Mouse (Mus musculus): Measurements from ENCODE around the gene Thop1. TPM values are rescaled to one million over a fixed set of nuclear protein-coding genes. Genes with fewer than 3 reads are reported as not detected.
A peak's percentile ranks its signal among the peaks of the same experiment; 100 is the strongest.

The Thop1 gene
- polyA plus RNA-seq (2016; fragmentation: Nextera tagmentation; extraction: Ambion mirVana) = 68.1 and 68.3 TPM in 2 replicates

DNA sequence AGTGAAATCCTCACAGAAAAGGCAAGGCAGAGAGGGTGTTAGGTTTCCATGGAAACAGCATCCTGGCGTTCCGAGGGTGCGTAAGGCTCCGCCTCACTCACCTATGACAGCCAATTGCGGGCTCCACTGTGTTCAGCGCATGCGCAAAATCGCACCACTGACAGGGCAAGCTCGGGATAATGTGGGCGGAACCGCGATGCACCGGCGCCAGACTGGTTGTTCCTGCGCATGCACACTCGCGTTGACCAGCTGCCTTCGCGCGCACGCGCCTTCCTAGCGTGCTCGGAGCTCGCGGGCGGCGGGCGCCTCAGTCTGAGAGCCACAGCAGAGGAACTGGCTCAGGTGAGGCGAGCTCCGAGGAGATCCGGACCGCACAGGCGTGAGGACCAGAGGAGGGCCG lies at the start of gene Thop1:
Gene Thop1, plus strand, starts transcription at position 200 of the 400 bp plus-strand sequence.
- H3K36me3 ChIP-seq = peaks cover 21% of the 10 kb centered on the region
- peaks cover 19% of the 10 kb centered on the region for H3K4me1 ChIP-seq (replicated peaks)
- under 1% methylated on average over 35 of the region's 35 CpGs for WGBS
- no peaks in the 10 kb centered on the region for H3K27me3 ChIP-seq
- H3K27ac ChIP-seq = peak within 1 kb of the TSS; percentile 62; the same call in 1 of the 2 replicates
- peak within 1 kb of the TSS; percentile 72 for H3K4me3 ChIP-seq (replicated peaks)
- H3K9me3 ChIP-seq = no peaks in the 10 kb centered on the region
- peak; percentile 95 for ATAC-seq (ENCODE audit: insufficient number of reproducible peaks, insufficient read depth, low FRiP score, low TSS enrichment, low read depth)
- H3K4me2 ChIP-seq = peak within 1 kb of the TSS; percentile 70
- peak within 1 kb of the TSS; percentile 83 for H3K9ac ChIP-seq (replicated peaks)

DNA sequence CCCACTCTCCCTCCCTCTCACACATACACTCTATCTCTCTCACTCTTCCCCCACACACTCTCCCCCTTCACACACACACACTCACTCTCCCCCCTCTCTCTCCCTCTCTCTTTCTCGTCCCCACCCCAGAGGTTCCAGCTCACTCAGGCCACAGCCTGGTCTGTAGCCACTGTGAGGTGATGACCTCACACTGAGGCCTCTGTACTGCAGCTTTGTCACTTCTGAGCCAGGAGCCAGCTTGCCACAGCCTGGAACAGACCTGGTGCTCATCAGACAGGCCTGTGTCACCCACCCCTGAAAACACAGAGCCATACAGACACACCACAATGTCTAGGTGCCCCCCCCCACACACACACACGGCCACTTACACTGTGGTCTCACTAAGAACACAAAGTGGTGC lies 49.6 kb upstream of the Thop1 start:
- Histone ChIP-seq H3K4me3 (replicated peaks) (no peak overlapping the region), H3K9ac (replicated peaks) (no peak overlapping the region), H3K27me3 (peaks cover 54% of the 10 kb centered on the region), H3K9me3 (no peaks in the 10 kb centered on the region), H3K36me3 (no peaks in the 10 kb centered on the region), H3K27ac (no peak overlapping the region), H3K4me2 (no peak overlapping the region), H3K4me1 (replicated peaks) (peaks cover 6% of the 10 kb centered on the region)
- no peak for ATAC-seq (ENCODE audit: insufficient number of reproducible peaks, insufficient read depth, low FRiP score, low TSS enrichment, low read depth)
- 52% methylated on average over 2 of the region's 2 CpGs for WGBS

DNA sequence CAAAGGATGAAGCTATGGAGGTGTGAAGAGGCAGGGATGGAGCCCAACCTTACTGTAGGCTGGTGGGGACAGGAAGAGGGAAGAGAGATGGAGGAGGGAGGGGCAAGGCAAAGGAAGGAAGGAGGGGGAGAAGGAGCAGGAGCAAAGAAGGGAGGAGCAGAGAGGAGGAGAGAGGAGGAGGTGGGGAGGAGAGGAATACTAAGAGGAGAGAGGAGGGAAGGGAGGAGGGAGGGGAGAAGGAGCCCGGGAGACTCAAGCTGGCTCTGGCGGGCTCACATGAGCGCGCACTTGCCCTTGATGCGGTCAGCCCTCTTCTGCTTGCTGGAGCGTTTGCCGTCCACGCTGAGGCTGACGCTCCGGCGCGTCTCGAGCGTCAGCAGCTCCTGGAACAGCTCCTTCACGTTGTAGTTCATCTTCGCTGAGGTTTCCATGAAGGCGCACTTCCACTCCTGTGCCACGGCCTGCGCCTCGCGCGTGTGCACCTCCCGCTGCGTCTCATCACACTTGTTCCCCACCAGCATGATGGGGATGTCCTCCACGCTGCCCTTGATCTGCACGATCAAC lies 48.2 kb upstream of the Thop1 start:
- Histone ChIP-seq H3K4me2 (no peak overlapping the region; the same call in 1 of the 2 replicates), H3K4me1 (replicated peaks) (peaks cover 8% of the 10 kb centered on the region), H3K9me3 (no peaks in the 10 kb centered on the region), H3K4me3 (replicated peaks) (no peak overlapping the region), H3K27ac (no peak overlapping the region), H3K9ac (replicated peaks) (no peak overlapping the region), H3K36me3 (no peaks in the 10 kb centered on the region), H3K27me3 (peaks cover 67% of the 10 kb centered on the region)
- WGBS = 13% methylated on average over 26 of the region's 26 CpGs
- ATAC-seq (ENCODE audit: insufficient number of reproducible peaks, insufficient read depth, low FRiP score, low TSS enrichment, low read depth) = no peak

DNA sequence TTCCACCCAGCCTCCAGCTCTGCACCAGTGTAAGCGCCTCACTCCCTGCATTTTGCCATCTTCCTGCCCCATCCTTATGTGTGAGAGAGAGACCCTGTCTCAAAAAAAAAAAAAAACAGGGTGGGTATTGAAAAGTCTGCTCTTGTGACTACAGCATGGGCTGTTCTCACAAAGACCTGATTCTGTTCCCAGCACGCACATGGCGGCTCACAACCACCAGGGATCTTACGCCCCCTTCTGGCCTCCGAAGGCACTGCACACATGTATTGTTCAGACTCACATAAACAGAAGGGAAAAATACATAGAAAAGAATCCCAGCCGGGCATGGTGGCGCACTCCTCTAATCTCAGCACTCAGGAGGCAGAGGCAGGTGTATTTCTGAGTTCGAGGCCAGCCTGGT lies 47.1 kb upstream of the Thop1 start:
- ATAC-seq (ENCODE audit: insufficient number of reproducible peaks, insufficient read depth, low FRiP score, low TSS enrichment, low read depth) = no peak
- H3K27ac ChIP-seq = no peak overlapping the region
- H3K4me1 ChIP-seq (replicated peaks) = peaks cover 8% of the 10 kb centered on the region
- peaks cover 69% of the 10 kb centered on the region for H3K27me3 ChIP-seq
- H3K9me3 ChIP-seq = no peaks in the 10 kb centered on the region
- no peak overlapping the region for H3K4me2 ChIP-seq
- 69% methylated on average over 8 of the region's 8 CpGs for WGBS
- H3K9ac ChIP-seq (replicated peaks) = no peak overlapping the region
- H3K36me3 ChIP-seq = no peaks in the 10 kb centered on the region
- H3K4me3 ChIP-seq (replicated peaks) = no peak overlapping the region

DNA sequence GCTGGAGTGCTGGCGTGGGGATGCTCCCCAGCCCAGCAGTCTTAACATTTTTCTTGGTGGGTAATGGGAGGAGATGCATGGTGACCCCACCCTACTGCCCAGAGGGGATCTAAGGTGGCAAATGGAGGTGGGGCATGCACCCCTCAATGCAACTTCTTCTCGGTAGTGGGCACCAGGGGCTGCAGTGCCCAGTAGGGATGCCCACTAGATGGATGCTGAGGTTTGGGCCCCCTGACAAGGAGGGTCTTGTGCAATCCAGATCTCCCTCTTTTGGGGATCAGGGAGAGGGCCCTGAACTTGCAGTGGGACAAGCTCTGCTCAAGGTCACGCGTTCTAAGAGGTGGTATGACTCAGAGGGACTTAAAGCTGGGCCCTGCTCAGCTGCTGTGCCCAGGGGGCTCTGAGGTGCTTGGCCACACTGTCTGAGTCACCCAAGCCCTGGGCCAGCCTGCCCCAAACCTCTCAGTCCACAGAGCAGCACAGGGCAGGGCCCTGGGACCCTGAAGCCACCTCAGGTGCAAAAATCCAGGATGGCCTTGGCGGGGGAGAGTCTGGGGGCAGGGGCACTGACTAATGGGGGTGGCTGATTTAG lies 45.4 kb upstream of the Thop1 start:
- Histone ChIP-seq H3K4me3 (replicated peaks) (no peak overlapping the region; the same call in 1 of the 2 replicates), H3K9me3 (no peaks in the 10 kb centered on the region), H3K27ac (no peak overlapping the region), H3K36me3 (no peaks in the 10 kb centered on the region), H3K9ac (replicated peaks) (no peak overlapping the region), H3K27me3 (peaks cover 74% of the 10 kb centered on the region), H3K4me1 (replicated peaks) (peaks cover 8% of the 10 kb centered on the region), H3K4me2 (peak overlapping the region; percentile 65)
- ATAC-seq (ENCODE audit: insufficient number of reproducible peaks, insufficient read depth, low FRiP score, low TSS enrichment, low read depth) = no peak
- WGBS = 70% methylated on average over 5 of the region's 5 CpGs

DNA sequence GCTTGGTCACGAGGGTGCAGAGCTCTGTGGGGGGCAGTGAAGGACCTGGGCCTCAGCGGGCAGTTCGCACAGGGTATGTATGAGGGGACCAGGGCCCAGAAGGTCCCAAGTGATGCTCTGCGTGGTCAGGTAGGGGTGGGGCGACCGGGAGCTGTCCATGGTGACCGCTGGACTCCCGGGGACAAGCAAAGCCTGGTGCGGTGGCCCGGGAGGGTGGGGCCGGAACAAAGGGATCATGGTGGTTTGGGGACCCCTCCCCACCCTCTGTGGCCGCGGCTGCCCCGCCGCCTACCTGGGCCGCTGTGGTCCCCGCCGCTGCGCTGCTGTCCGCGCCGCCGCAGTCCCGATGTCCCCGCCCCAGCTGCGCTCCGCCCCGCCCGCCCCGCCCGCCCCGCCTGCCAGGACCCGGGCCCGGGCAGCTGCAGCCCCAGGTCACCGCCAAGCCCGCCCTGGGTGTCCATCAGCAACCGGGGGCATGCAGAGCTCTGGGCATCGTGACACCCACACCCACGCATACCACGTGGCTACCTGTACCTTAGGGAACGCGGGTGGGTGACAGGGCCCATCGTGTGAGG lies 44.7 kb upstream of the Thop1 start:
- H3K4me3 ChIP-seq (replicated peaks) = peak overlapping the region; percentile 38
- H3K9ac ChIP-seq (replicated peaks) = peak overlapping the region; percentile 48; the same call in 1 of the 2 replicates
- no peak for ATAC-seq (ENCODE audit: insufficient number of reproducible peaks, insufficient read depth, low FRiP score, low TSS enrichment, low read depth)
- peaks cover 8% of the 10 kb centered on the region for H3K4me1 ChIP-seq (replicated peaks)
- peaks cover 70% of the 10 kb centered on the region for H3K27me3 ChIP-seq
- peak overlapping the region; percentile 65 for H3K4me2 ChIP-seq
- no peaks in the 10 kb centered on the region for H3K9me3 ChIP-seq
- H3K27ac ChIP-seq = no peak overlapping the region
- H3K36me3 ChIP-seq = peaks cover 2% of the 10 kb centered on the region
- 2% methylated on average over 34 of the region's 43 CpGs for WGBS

DNA sequence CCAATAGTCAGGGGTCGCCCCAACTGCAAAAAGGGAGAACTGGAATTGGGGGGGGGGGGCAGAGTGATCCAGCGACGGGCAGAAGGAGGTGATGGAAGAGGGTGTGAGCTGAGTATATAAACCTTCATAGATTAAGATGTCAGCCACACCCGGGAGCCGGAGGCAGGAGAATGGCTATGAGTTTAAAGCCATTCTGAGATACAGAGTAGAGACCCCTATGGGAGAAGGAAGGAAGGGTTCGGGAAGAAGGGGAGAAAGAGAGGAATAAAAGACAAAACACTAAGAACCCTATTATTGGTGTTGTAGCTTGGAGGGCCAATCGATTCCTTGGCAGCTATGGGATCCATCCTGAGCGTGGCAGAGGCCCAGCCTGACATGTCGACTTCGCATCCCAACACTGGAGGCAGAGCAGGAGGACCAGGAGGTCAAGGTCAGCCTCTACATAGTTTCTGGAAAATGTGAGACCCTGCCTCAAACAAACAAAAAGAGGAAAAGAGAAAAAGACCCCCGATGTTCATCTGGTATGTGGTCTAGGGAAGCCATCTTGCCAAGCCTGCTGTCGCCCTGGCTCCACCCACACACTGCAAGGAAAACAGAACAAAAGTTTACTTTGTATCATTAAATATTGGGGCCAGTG lies 44.1 kb upstream of the Thop1 start, which contains the start of gene Diras1:
Gene Diras1, minus strand, starts transcription at position 24 of the 637 bp plus-strand sequence.
- H3K4me3 ChIP-seq (replicated peaks) = peak within 1 kb of the TSS; percentile 38
- H3K4me2 ChIP-seq = peak within 1 kb of the TSS; percentile 65
- H3K27me3 ChIP-seq = peaks cover 64% of the 10 kb centered on the region
- ATAC-seq (ENCODE audit: insufficient number of reproducible peaks, insufficient read depth, low FRiP score, low TSS enrichment, low read depth) = no peak
- no peak within 1 kb of the TSS for H3K27ac ChIP-seq
- peak within 1 kb of the TSS; percentile 48; the same call in 1 of the 2 replicates for H3K9ac ChIP-seq (replicated peaks)
- peaks cover 8% of the 10 kb centered on the region for H3K36me3 ChIP-seq
- 54% methylated on average over 12 of the region's 12 CpGs for WGBS
- H3K4me1 ChIP-seq (replicated peaks) = peaks cover 8% of the 10 kb centered on the region
- no peaks in the 10 kb centered on the region for H3K9me3 ChIP-seq

DNA sequence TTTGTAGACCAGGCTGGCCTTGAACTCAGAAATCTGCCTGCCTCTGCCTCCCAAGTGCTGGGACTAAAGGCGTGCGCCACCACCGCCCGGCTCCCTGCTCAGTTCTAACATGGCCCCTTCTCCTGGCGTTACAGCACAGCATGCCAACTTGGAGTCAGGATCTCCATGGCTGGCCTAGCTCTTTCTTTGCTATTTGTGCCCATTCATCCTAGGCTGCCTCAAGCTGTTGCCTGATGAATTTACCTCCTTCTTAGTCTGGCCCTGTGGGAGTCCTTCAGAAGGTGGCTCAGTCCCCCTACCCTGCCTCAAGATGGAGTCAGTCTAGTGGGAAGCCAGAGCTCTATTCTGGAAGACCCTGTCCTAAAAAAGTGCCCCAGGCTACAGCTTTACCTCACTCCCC lies 43.0 kb upstream of the Thop1 start:
- Histone ChIP-seq H3K4me3 (replicated peaks) (no peak overlapping the region), H3K9ac (replicated peaks) (no peak overlapping the region), H3K4me1 (replicated peaks) (peaks cover 8% of the 10 kb centered on the region), H3K27ac (no peak overlapping the region), H3K36me3 (peaks cover 18% of the 10 kb centered on the region), H3K27me3 (peaks cover 53% of the 10 kb centered on the region), H3K4me2 (no peak overlapping the region), H3K9me3 (no peaks in the 10 kb centered on the region)
- ATAC-seq (ENCODE audit: insufficient number of reproducible peaks, insufficient read depth, low FRiP score, low TSS enrichment, low read depth) = no peak
- 94% methylated on average over 5 of the region's 5 CpGs for WGBS

DNA sequence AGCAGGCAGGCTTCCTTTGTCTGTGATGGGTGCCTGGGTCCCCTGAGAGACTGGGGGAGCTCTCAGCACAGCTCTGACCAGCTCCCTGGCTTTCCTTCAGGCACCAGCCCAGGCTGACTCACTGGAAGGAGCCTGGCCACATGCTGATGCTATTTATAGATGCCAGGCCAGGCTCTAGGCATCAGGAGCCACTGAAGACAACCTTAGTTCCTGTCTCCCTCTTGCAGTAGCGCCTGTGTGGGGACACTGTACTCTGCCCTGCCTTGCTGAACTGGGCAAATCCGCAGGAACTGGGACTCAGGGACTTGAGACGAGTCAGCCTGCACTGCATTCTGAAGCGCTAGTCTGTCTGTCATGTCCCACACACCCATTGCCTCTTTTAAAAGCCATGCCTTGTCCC lies 42.5 kb upstream of the Thop1 start:
- peaks cover 48% of the 10 kb centered on the region for H3K27me3 ChIP-seq
- ATAC-seq (ENCODE audit: insufficient number of reproducible peaks, insufficient read depth, low FRiP score, low TSS enrichment, low read depth) = no peak
- H3K27ac ChIP-seq = no peak overlapping the region
- H3K4me2 ChIP-seq = no peak overlapping the region
- H3K9me3 ChIP-seq = no peaks in the 10 kb centered on the region
- H3K4me1 ChIP-seq (replicated peaks) = peaks cover 8% of the 10 kb centered on the region
- H3K36me3 ChIP-seq = peaks cover 20% of the 10 kb centered on the region
- H3K4me3 ChIP-seq (replicated peaks) = no peak overlapping the region
- WGBS = 71% methylated on average over 4 of the region's 4 CpGs
- H3K9ac ChIP-seq (replicated peaks) = no peak overlapping the region

DNA sequence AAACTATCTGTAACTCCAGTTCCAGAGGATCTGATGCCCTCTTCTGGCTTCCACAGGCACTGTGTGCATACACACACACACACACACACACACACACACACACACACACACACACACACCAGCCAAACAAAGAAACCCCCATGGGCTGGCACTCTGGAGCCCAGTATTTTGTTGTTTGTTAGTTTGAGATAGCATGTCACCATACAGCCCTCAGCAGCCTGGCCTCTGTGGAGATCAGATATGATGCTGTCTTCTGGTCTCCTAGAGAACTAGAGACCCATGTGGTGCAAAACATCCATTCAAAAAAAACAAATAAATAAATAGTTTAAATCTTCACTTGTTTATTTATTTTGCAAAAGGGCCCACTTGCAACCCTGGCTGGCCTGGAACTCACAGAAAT lies 41.6 kb upstream of the Thop1 start:
- Histone ChIP-seq H3K27ac (no peak overlapping the region), H3K4me2 (no peak overlapping the region), H3K4me1 (replicated peaks) (peaks cover 8% of the 10 kb centered on the region), H3K27me3 (peaks cover 40% of the 10 kb centered on the region), H3K4me3 (replicated peaks) (no peak overlapping the region), H3K36me3 (peaks cover 29% of the 10 kb centered on the region), H3K9ac (replicated peaks) (no peak overlapping the region), H3K9me3 (no peaks in the 10 kb centered on the region)
- no peak for ATAC-seq (ENCODE audit: insufficient number of reproducible peaks, insufficient read depth, low FRiP score, low TSS enrichment, low read depth)

DNA sequence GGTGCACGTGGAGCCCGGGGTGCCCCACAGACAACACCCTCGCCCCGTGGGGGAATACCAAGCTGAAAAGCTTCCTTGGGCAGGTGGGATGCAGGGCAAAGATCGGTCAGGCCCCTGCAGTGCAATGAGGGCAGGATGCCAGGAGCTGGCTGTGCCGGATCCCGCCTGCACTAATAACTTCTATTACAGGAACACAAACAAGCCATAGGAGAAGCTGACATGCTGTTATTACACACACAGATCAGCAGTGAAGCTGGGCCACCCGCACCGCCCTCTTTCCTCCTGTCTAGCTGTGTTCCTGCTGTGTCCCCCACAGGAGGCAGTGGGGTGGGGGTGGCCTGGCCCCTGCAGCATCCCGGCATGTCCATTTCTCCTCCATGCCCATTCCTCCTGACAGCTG lies 40.8 kb upstream of the Thop1 start:
- Histone ChIP-seq H3K4me2 (no peak overlapping the region), H3K9me3 (no peaks in the 10 kb centered on the region), H3K36me3 (peaks cover 35% of the 10 kb centered on the region), H3K4me3 (replicated peaks) (no peak overlapping the region), H3K27ac (no peak overlapping the region), H3K27me3 (peaks cover 32% of the 10 kb centered on the region), H3K9ac (replicated peaks) (no peak overlapping the region), H3K4me1 (replicated peaks) (peaks cover 8% of the 10 kb centered on the region)
- ATAC-seq (ENCODE audit: insufficient number of reproducible peaks, insufficient read depth, low FRiP score, low TSS enrichment, low read depth) = no peak
- WGBS = 81% methylated on average over 10 of the region's 10 CpGs

Measured in limb, embryonic 12.5 days (tissue).